Comparison of ENCODE assay signal across 9 mouse cellular contexts in the genomic region with DNA sequence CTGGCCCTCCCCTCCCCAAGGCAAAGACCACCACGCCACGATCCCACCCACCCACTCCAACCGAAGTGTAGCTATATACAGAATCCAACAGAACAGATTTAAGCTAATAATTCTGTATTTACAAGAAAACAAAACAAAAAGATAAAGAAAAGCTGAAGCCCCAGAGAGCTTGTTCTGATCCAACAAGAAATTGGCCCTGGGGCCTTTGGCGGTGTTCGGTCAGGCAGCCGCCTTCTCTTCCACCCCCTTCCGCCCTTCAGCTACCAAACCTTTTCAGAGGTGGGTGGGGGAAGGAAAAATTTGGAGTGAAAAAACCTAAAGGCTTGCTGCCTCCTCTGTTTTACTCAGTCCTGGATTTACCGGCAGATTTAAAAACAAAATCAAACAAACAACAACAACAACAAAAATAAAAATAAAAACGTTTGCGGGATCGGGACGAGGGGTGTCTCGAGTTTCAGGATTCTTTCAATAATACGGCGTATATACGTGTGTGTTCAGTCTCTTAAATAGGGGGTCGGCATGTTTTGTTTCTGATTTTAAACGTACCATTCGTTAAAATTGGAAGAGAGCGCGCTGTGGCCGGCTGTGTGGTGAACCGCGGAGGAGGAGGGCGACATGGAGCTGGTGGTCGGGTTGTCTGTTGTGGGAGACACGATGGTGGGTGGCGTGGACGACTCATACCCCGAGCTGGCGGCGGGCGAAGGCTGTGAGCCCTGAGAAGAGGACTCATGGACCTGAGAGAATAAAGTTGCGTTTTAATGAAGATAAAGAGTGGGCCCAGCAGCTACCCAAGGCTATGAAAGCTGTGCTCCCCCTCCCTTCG. TPM values are rescaled to one million over a fixed set of nuclear protein-coding genes. Genes with fewer than 3 reads are reported as not detected.
DNase-seq lines count a peak whose midpoint lies in the region; ATAC-seq lines count a peak whose summit lies in the region.
"Had no signal": no experiment of that assay in that cellular context is flagged by ENCODE, and none has a peak within 500 bp of the region (broad histone marks: within the 10 kb centered on the region; RNA-seq: fewer than 3 reads in every experiment).

No protein-coding gene starts in this region.

- H3K27me3 ChIP-seq in embryonic facial prominence, embryonic 11.5 days (ENCODE audit: control insufficient read depth, insufficient read depth, low read length) = peaks cover 57% of the 10 kb centered on the region
- H3K27me3 ChIP-seq in limb, embryonic 10.5 days (ENCODE audit: low read depth, poor library complexity, severe bottlenecking) = peaks cover 100% of the 10 kb centered on the region

- no peak overlapping the region for H3K4me2 ChIP-seq in embryonic facial prominence, embryonic 11.5 days (ENCODE audit: low read depth, low read length)

- ATAC-seq in embryonic facial prominence, embryonic 11.5 days (replicated peaks; ENCODE audit: insufficient number of reproducible peaks, low FRiP score, low TSS enrichment, low read depth) = peak; percentile 8; the same call in 1 of the 2 replicates

- H3K9ac ChIP-seq in embryonic facial prominence, embryonic 11.5 days (replicated peaks; ENCODE audit: low read length) = peak overlapping the region; percentile 54

- DNase-seq in left cerebral cortex, postnatal 4 days = peak; percentile 54
- no peak for DNase-seq in left cerebral cortex, postnatal 36 days (ENCODE audit: low spot score in 2 of 2)
- peak; percentile 11 for DNase-seq in embryonic facial prominence, embryonic 11.5 days (ENCODE audit: low spot score)
- DNase-seq in limb, embryonic 10.5 days (ENCODE audit: low spot score) = no peak
- peak; percentile 55 for DNase-seq in retina, postnatal 1 day
- DNase-seq in right cerebral cortex, adult 2 months (ENCODE audit: low spot score in 2 of 2) = no peak
- no peak for DNase-seq in thymus, postnatal 36 days
- no peak for DNase-seq in thymus, adult 18-20 months
- DNase-seq: kidney, adult 11 months had no signal

- no peaks in the 10 kb centered on the region for H3K9me3 ChIP-seq in embryonic facial prominence, embryonic 11.5 days (replicated peaks; ENCODE audit: control insufficient read depth, low read length)
- no peaks in the 10 kb centered on the region for H3K9me3 ChIP-seq in limb, embryonic 10.5 days (replicated peaks)

- intact Hi-C loops in left cerebral cortex, postnatal 4 days (cut with DNase I) = no loop called here
- intact Hi-C loops in left cerebral cortex, postnatal 36 days (cut with DNase I) = loop anchor here (5.0 to 10.0 kb wide), 3 partner anchors 46 to 1476 kb away; no protein-coding TSS in a partner anchor

- no peak overlapping the region for H3K27ac ChIP-seq in embryonic facial prominence, embryonic 11.5 days (replicated peaks; ENCODE audit: low read depth, low read length)
- no peak overlapping the region for H3K27ac ChIP-seq in limb, embryonic 10.5 days

- peak overlapping the region; percentile 37 for H3K4me3 ChIP-seq in embryonic facial prominence, embryonic 11.5 days (ENCODE audit: low read depth, low read length)
- H3K4me3 ChIP-seq in limb, embryonic 10.5 days = 0 out of 2 replicates have a peak overlapping the region, but pooled peaks have one; percentile 38

- WGBS in embryonic facial prominence, embryonic 11.5 days = under 1% methylated on average over 35 of the region's 35 CpGs
- under 1% methylated on average over 35 of the region's 35 CpGs for WGBS in limb, embryonic 10.5 days

- H3K36me3 ChIP-seq in embryonic facial prominence, embryonic 11.5 days (replicated peaks; ENCODE audit: control insufficient read depth, insufficient read depth, low read depth, low read length) = no peaks in the 10 kb centered on the region
- H3K36me3 ChIP-seq in limb, embryonic 10.5 days = no peaks in the 10 kb centered on the region

- no peaks in the 10 kb centered on the region for H3K4me1 ChIP-seq in embryonic facial prominence, embryonic 11.5 days (ENCODE audit: control insufficient read depth, insufficient read depth, low read length)
- peaks cover 21% of the 10 kb centered on the region for H3K4me1 ChIP-seq in limb, embryonic 10.5 days

RNA-seq across cellular contexts. Expression of gene Zic4, which starts 1.0 kb away (rescaled TPM):
- total RNA-seq in left cerebral cortex, postnatal 4 days (2021) = 1 to 10 TPM; 9.4 to 10.0 TPM
- total RNA-seq in left cerebral cortex, postnatal 36 days (2021) = 1 to 10 TPM; 2.8 to 4.7 TPM
- polyA plus RNA-seq in embryonic facial prominence, embryonic 11.5 days (2014; fragmentation: Nextera tagmentation; extraction: Ambion mirVana) = 6.7 and 6.9 TPM in 2 replicates
- 0.05 and 0.24 TPM in 2 replicates for polyA plus RNA-seq in limb, embryonic 10.5 days (2016; fragmentation: Nextera tagmentation; extraction: Ambion mirVana)

RNA-seq across cellular contexts. Expression of gene Zic1, which starts 4.4 kb away (rescaled TPM):
- total RNA-seq in left cerebral cortex, postnatal 4 days (2021) = 10 to 100 TPM; 21.4 to 28.8 TPM
- total RNA-seq in left cerebral cortex, postnatal 36 days (2021) = 10 to 100 TPM in 1 of 2 experiments, 1 to 10 TPM in 1; 7.2 to 15.3 TPM
- 3.3 and 3.5 TPM in 2 replicates for polyA plus RNA-seq in embryonic facial prominence, embryonic 11.5 days (2014; fragmentation: Nextera tagmentation; extraction: Ambion mirVana)
- polyA plus RNA-seq in limb, embryonic 10.5 days (2016; fragmentation: Nextera tagmentation; extraction: Ambion mirVana) = 0.05 and 0.06 TPM in 2 replicates

Comparison
In these comparisons a context has a peak if more than half of its experiments do, and no peak if none do; other contexts are left out.
1. DNase-seq: peak in left cerebral cortex, postnatal 4 days (single experiment), embryonic facial prominence, embryonic 11.5 days (single experiment) and retina, postnatal 1 day (single experiment); none in left cerebral cortex, postnatal 36 days (0 of 2), limb, embryonic 10.5 days (single experiment), right cerebral cortex, adult 2 months (0 of 2), thymus, postnatal 36 days (0 of 2) and thymus, adult 18-20 months (0 of 2).